Mouse (Mus musculus): ENCODE data around the gene Map4k4. TPM values are rescaled to one million over a fixed set of nuclear protein-coding genes. Genes with fewer than 3 reads are reported as not detected.

Map4k4 gene
- polyA plus RNA-seq, 1 experiment = 112 TPM

GRCm38 (mm10) chr1:39978781-39979486 is 78.2 kb downstream of the Map4k4 start:
- peaks cover 6% of the 10 kb centered on the region; the same call in 1 of the 2 replicates for H3K4me1 ChIP-seq (ENCODE audit: control insufficient read depth, insufficient read depth, low read length)
- H3K4me3 ChIP-seq (ENCODE audit: insufficient read depth, low read length) = no peak overlapping the region
- H3K27ac ChIP-seq (ENCODE audit: insufficient read depth, low read length) = no peak overlapping the region
- TF ChIP-seq POLR2A (IDR thresholded peaks at IDR 0.05; ENCODE audit: extremely low read depth, insufficient read depth, low read length) (no peak), CTCF (IDR thresholded peaks at IDR 0.05; ENCODE audit: extremely low read depth, insufficient read depth, low read length) (no peak)

- no peak for TF ChIP-seq POLR2A (IDR thresholded peaks at IDR 0.05; ENCODE audit: extremely low read depth, insufficient read depth, low read length)
- no peak for TF ChIP-seq CTCF (IDR thresholded peaks at IDR 0.05; ENCODE audit: extremely low read depth, insufficient read depth, low read length)
- H3K4me1 ChIP-seq (ENCODE audit: control insufficient read depth, insufficient read depth, low read length) = peaks cover 6% of the 10 kb centered on the region; the same call in 1 of the 2 replicates
- no peak overlapping the region for H3K4me3 ChIP-seq (ENCODE audit: insufficient read depth, low read length)
- H3K27ac ChIP-seq (ENCODE audit: insufficient read depth, low read length) = no peak overlapping the region
These were observed 79.9 kb downstream of the Map4k4 start for GRCm38 (mm10) chr1:39980314-39981290.

GRCm38 (mm10) chr1:39981970-39982369 is 81.3 kb downstream of the Map4k4 start:
- TF ChIP-seq POLR2A (IDR thresholded peaks at IDR 0.05; ENCODE audit: extremely low read depth, insufficient read depth, low read length) (no peak), CTCF (IDR thresholded peaks at IDR 0.05; ENCODE audit: extremely low read depth, insufficient read depth, low read length) (no peak)
- peaks cover 5% of the 10 kb centered on the region; the same call in 1 of the 2 replicates for H3K4me1 ChIP-seq (ENCODE audit: control insufficient read depth, insufficient read depth, low read length)
- no peak overlapping the region for H3K4me3 ChIP-seq (ENCODE audit: insufficient read depth, low read length)
- H3K27ac ChIP-seq (ENCODE audit: insufficient read depth, low read length) = 0 out of 2 replicates have a peak overlapping the region, but pooled peaks have one; percentile 43

GRCm38 (mm10) chr1:39982727-39983487 is 82.2 kb downstream of the Map4k4 start:
- TF ChIP-seq POLR2A (IDR thresholded peaks at IDR 0.05; ENCODE audit: extremely low read depth, insufficient read depth, low read length) = no peak
- no peak for TF ChIP-seq CTCF (IDR thresholded peaks at IDR 0.05; ENCODE audit: extremely low read depth, insufficient read depth, low read length)
- Histone ChIP-seq H3K4me1 (ENCODE audit: control insufficient read depth, insufficient read depth, low read length) (peaks cover 5% of the 10 kb centered on the region; the same call in 1 of the 2 replicates), H3K27ac (ENCODE audit: insufficient read depth, low read length) (peak overlapping the region; percentile 43), H3K4me3 (ENCODE audit: insufficient read depth, low read length) (no peak overlapping the region)

GRCm38 (mm10) chr1:39984331-39984730 is 83.6 kb downstream of the Map4k4 start:
- H3K4me3 ChIP-seq (ENCODE audit: insufficient read depth, low read length) = no peak overlapping the region
- TF ChIP-seq POLR2A (IDR thresholded peaks at IDR 0.05; ENCODE audit: extremely low read depth, insufficient read depth, low read length) (no peak), CTCF (IDR thresholded peaks at IDR 0.05; ENCODE audit: extremely low read depth, insufficient read depth, low read length) (no peak)
- H3K4me1 ChIP-seq (ENCODE audit: control insufficient read depth, insufficient read depth, low read length) = peaks cover 5% of the 10 kb centered on the region; the same call in 1 of the 2 replicates
- no peak overlapping the region for H3K27ac ChIP-seq (ENCODE audit: insufficient read depth, low read length)

- Histone ChIP-seq H3K4me1 (ENCODE audit: control insufficient read depth, insufficient read depth, low read length) (peaks cover 6% of the 10 kb centered on the region; the same call in 1 of the 2 replicates), H3K27ac (ENCODE audit: insufficient read depth, low read length) (no peak overlapping the region)
- no peak for TF ChIP-seq CTCF (IDR thresholded peaks at IDR 0.05; ENCODE audit: extremely low read depth, insufficient read depth, low read length)
- TF ChIP-seq POLR2A (IDR thresholded peaks at IDR 0.05; ENCODE audit: extremely low read depth, insufficient read depth, low read length) = no peak
These were observed 86.1 kb downstream of the Map4k4 start for GRCm38 (mm10) chr1:39986820-39987219.

GRCm38 (mm10) chr1:39988841-39989240 is 88.1 kb downstream of the Map4k4 start:
- Histone ChIP-seq H3K4me3 (ENCODE audit: insufficient read depth, low read length) (no peak overlapping the region), H3K4me1 (ENCODE audit: control insufficient read depth, insufficient read depth, low read length) (peaks cover 4% of the 10 kb centered on the region; the same call in 1 of the 2 replicates), H3K27ac (ENCODE audit: insufficient read depth, low read length) (no peak overlapping the region)
- TF ChIP-seq POLR2A (IDR thresholded peaks at IDR 0.05; ENCODE audit: extremely low read depth, insufficient read depth, low read length) = no peak
- no peak for TF ChIP-seq CTCF (IDR thresholded peaks at IDR 0.05; ENCODE audit: extremely low read depth, insufficient read depth, low read length)

More at GRCm38 (mm10) chr1:39986820-39987219, 86.1 kb downstream of the Map4k4 start:
- no peak overlapping the region for H3K4me3 ChIP-seq (ENCODE audit: insufficient read depth, low read length)

- H3K4me3 ChIP-seq (ENCODE audit: insufficient read depth, low read length) = no peak overlapping the region
- 0 out of 2 replicates have a peak, but pooled peaks have one; percentile 37 for TF ChIP-seq POLR2A (IDR thresholded peaks at IDR 0.05; ENCODE audit: extremely low read depth, insufficient read depth, low read length)
- TF ChIP-seq CTCF (IDR thresholded peaks at IDR 0.05; ENCODE audit: extremely low read depth, insufficient read depth, low read length) = no peak
- peaks cover 4% of the 10 kb centered on the region; the same call in 1 of the 2 replicates for H3K4me1 ChIP-seq (ENCODE audit: control insufficient read depth, insufficient read depth, low read length)
- peak overlapping the region; percentile 47; the same call in 1 of the 2 replicates for H3K27ac ChIP-seq (ENCODE audit: insufficient read depth, low read length)
These were observed 89.3 kb downstream of the Map4k4 start for GRCm38 (mm10) chr1:39990041-39990440.
